Mouse (Mus musculus): ENCODE measurements around the gene Adra1b.

The Adra1b gene

GRCm38 (mm10) chr11:43901051-43901654 is at the start of gene Adra1b:
Adra1b (minus strand) TSS chr11:43901210.
- TF ChIP-seq GATA4 (IDR thresholded peaks at IDR 0.05; ENCODE audit: insufficient replicate concordance, low read length): no peak

GRCm38 (mm10) chr11:43950274-43950673 is 49.3 kb upstream of the Adra1b start:
- TF ChIP-seq GATA4 (IDR thresholded peaks at IDR 0.05; ENCODE audit: insufficient replicate concordance, low read length): no peak

- no peak for TF ChIP-seq GATA4 (IDR thresholded peaks at IDR 0.05; ENCODE audit: insufficient replicate concordance, low read length)
Observed at GRCm38 (mm10) chr11:43943781-43944180, 42.8 kb upstream of the Adra1b start.

- TF ChIP-seq GATA4 (IDR thresholded peaks at IDR 0.05; ENCODE audit: insufficient replicate concordance, low read length): no peak
Observed at GRCm38 (mm10) chr11:43943167-43943566, 42.2 kb upstream of the Adra1b start.

GRCm38 (mm10) chr11:43940501-43941202 is 39.6 kb upstream of the Adra1b start:
- no peak for TF ChIP-seq GATA4 (IDR thresholded peaks at IDR 0.05; ENCODE audit: insufficient replicate concordance, low read length)

- TF ChIP-seq GATA4 (IDR thresholded peaks at IDR 0.05; ENCODE audit: insufficient replicate concordance, low read length): no peak
Observed at GRCm38 (mm10) chr11:43936023-43936422, 35.0 kb upstream of the Adra1b start.

GRCm38 (mm10) chr11:43933480-43933879 is 32.5 kb upstream of the Adra1b start:
- no peak for TF ChIP-seq GATA4 (IDR thresholded peaks at IDR 0.05; ENCODE audit: insufficient replicate concordance, low read length)

- TF ChIP-seq GATA4 (IDR thresholded peaks at IDR 0.05; ENCODE audit: insufficient replicate concordance, low read length): no peak
Observed at GRCm38 (mm10) chr11:43933000-43933399, 32.0 kb upstream of the Adra1b start.

GRCm38 (mm10) chr11:43930191-43930590 is 29.2 kb upstream of the Adra1b start:
- no peak for TF ChIP-seq GATA4 (IDR thresholded peaks at IDR 0.05; ENCODE audit: insufficient replicate concordance, low read length)

- no peak for TF ChIP-seq GATA4 (IDR thresholded peaks at IDR 0.05; ENCODE audit: insufficient replicate concordance, low read length)
Observed at GRCm38 (mm10) chr11:43929706-43930105, 28.7 kb upstream of the Adra1b start.

- no peak for TF ChIP-seq GATA4 (IDR thresholded peaks at IDR 0.05; ENCODE audit: insufficient replicate concordance, low read length)
Observed at GRCm38 (mm10) chr11:43929178-43929577, 28.2 kb upstream of the Adra1b start.

GRCm38 (mm10) chr11:43927133-43927815 is 26.3 kb upstream of the Adra1b start:
- no peak for TF ChIP-seq GATA4 (IDR thresholded peaks at IDR 0.05; ENCODE audit: insufficient replicate concordance, low read length)

- TF ChIP-seq GATA4 (IDR thresholded peaks at IDR 0.05; ENCODE audit: insufficient replicate concordance, low read length): no peak
Observed at GRCm38 (mm10) chr11:43926163-43926562, 25.2 kb upstream of the Adra1b start.

- TF ChIP-seq GATA4 (IDR thresholded peaks at IDR 0.05; ENCODE audit: insufficient replicate concordance, low read length): no peak
Observed at GRCm38 (mm10) chr11:43925584-43925983, 24.6 kb upstream of the Adra1b start.

GRCm38 (mm10) chr11:43921701-43922100 is 20.7 kb upstream of the Adra1b start:
- TF ChIP-seq GATA4 (IDR thresholded peaks at IDR 0.05; ENCODE audit: insufficient replicate concordance, low read length): no peak

GRCm38 (mm10) chr11:43919492-43920055 is 18.6 kb upstream of the Adra1b start:
- TF ChIP-seq GATA4 (IDR thresholded peaks at IDR 0.05; ENCODE audit: insufficient replicate concordance, low read length): no peak

Data from liver, adult (tissue).